Mouse (Mus musculus) WW6 (cell line): ENCODE data around the gene Ndufb4.

Source experiments
- DNase-seq: peaks from one replicate; pipeline ENCODE4 v3.0.0-alpha.2; 2013; ENCODE audit warnings: low read depth, low spot score

Gene Ndufb4

DNA sequence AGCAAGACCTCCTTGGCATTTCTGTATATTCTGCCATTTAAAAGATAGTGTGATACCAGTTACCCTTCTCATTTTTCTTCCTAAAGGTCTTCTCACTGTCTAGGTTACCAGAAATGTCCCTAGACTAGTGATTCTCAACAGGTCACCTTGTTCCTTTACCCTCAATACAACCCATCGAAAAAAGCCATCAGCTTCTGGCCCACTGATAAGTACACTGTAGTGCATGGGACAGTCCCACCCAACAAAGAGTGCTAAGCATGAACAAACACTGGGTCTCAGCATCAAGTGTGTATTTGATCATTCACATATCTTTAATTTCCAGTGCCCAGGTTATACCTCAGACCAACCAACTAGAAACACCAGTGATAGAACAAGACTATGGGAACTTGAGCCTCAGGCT is 19.2 kb downstream of the Ndufb4 start:
- no peak for DNase-seq

- DNase-seq = no peak
Measured at GRCm38 (mm10) chr16:37634578-37634977, 19.7 kb downstream of the Ndufb4 start.

DNA sequence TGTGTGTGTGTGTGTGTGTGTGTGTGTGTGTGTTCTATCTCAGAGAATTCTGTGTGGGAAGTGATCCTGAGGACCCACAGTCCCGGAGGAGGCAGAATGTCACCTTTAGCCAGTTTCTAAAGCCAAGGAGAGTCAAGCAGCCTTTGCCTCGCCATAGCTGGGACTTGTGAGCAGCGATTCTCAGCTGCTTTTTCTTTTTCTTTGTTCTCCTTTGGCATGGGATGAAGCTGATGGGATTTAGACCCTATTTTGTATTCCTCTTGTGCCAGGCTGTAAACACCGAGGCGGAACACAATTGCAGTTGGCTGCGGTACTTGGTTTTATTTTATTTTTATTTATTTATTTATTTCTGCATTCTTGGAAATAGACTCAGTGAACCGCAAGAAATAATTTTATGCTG is 25.2 kb downstream of the Ndufb4 start:
- no peak for DNase-seq

DNA sequence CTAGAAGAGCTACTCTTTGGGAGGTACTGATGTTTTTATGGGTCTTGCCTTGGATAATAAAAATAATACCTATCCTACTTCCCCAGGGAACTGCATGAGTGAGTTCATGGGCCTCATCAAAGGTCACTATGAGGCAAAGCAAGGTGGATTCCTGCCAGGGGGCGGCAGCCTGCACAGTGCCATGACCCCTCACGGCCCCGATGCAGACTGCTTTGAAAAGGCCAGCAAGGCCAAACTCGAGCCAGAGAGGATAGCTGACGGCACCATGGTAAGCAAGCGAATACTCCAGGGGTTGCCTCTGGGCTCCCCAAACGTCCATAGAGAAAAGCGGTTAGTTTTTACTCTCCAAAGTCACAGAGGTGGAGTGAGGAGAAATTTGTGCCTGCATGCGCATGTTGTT is 25.9 kb downstream of the Ndufb4 start:
- DNase-seq = no peak

- no peak for DNase-seq
Measured at GRCm38 (mm10) chr16:37626388-37626949, 27.8 kb downstream of the Ndufb4 start.

DNA sequence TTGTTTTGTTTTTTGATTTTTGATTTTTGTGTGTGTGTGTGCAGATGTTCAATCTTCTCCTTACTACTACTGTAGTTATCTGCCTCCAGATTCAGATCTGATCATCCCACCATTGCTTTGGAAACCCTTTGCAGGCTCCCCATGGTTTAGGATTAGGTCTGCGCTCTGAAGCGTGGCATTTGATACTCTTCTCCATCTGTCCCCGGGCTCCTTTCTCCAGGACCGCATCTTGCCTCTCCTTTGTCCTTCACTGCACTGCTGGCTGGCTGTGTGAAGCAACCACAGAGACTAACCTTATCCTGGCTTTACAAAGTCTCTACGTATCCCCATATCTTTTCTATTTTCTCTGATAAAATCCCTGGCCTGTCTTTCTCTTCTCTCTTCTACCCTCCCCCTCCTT is 31.3 kb downstream of the Ndufb4 start:
- DNase-seq = no peak

DNA sequence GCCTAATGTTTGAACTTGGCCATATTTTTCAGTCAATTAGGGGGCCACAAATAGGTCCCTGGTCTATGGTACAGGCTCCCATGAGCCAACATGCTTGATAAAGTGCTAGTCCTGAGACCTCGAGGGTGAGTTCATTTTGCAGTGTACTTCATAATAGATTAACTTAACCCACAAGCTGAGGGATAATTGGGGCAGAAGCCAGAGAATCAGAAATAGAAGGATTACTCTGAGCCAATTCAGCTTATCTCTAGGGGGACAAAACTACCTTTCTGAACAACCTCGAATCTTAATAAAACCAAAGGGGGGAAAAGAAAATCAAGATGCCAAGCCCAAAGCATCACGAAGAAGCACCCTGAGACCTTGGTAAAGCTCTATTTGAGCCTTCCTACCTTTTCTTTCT is 31.9 kb downstream of the Ndufb4 start:
- no peak for DNase-seq

DNA sequence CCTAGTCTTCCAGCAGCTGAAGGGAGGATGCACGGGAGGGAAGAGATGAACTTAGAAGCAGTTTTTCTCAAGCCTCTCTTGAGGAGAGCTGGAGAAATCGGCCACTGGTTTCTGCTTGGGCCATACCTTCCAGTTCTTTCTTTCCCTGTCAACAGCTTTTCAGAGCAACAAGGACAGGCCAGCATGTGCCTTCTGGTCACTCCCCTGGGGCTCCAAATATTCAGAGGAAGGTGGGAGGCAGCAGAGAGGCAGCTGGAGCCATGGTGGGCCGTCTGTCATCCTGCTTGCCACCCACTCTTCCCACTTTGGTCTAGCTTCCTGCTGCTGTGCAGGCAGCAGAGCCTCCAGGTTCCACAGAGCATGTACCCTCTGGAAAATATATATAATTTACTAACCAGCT is 36.6 kb downstream of the Ndufb4 start:
- no peak for DNase-seq

DNA sequence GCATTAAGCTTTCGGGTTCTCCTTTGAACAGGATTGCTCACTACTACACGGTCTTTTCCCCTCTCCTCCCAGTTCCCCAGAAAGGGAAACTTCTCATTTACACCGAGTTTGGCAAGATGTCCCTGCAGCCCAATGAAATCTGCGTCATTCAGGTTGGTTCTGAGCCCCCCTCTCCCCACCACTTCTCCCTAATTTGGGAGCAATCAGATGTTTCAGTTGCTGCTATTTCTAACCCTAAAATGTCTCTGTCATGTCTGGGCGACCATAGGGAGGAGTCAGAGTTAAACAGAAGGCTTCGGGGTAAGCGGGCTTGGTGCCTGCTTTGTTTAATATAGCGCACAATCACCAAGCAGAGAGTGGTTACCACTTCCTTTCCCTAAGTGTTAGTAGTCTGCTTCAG is 38.1 kb downstream of the Ndufb4 start:
- no peak for DNase-seq

DNA sequence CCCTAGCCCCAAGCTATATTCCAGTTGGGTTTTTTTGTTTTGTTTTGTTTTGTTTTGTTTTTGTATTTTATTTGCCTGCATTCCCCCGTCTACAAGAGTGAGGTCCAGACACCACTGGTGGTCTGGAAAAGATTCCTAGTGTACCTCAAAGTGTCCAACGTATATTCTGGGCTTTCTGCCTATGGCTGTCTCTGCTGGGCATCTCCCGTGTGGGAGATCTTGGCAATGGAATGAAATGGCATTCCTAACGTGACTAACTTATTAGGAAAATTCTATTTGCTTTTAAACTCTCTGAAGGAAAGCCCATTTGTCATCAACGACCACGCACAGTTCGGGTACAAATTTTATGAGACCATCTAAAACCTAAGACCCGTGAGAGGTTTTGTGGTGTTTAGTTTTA is 38.8 kb downstream of the Ndufb4 start:
- DNase-seq = no peak

DNA sequence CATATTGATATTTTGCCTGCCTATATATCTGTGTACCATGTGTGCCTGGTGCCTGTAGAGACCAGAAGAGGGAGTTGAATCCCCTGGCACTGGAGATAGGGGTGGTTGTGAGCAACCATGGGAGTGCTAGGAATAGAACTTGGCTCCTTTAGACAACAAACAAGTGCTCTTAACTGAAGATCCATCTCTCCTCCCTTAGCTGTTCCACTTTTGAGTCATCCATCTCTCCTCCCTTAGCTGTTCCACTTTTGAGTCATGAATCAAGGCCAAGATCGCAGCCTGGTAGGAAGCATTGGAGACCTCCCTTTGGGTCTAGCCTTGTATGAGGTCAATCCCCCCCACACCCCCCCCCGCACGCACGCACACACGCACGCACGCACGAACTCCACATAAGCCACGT is 39.7 kb downstream of the Ndufb4 start:
- no peak for DNase-seq

GRCm38 (mm10) chr16:37612013-37612412 is 42.2 kb downstream of the Ndufb4 start:
- no peak for DNase-seq

GRCm38 (mm10) chr16:37611072-37611471 is 43.2 kb downstream of the Ndufb4 start:
- no peak for DNase-seq

DNA sequence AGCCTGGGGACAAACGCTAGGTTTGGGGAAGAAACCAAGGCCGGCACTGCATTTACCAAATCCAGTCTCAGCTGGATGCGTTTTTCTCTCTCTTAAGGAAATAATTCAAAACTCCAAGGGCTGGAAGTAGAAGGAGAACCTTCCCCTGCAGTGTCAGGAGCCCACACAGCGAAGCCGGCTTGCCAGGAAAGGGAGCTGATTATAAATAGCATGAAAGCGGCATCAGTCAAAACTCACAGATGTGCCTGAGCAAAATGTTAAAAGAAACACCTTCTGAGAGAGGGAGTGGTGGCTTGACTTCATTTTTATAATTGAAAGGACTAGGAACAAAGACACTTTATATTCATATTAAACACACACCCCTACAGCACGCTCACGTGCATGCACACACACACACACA is 43.9 kb downstream of the Ndufb4 start:
- DNase-seq = no peak

GRCm38 (mm10) chr16:37604243-37604642 is 50.0 kb downstream of the Ndufb4 start:
- DNase-seq = no peak

- DNase-seq = no peak
Measured at GRCm38 (mm10) chr16:37603431-37603830, 50.8 kb downstream of the Ndufb4 start.

- no peak for DNase-seq
Measured at GRCm38 (mm10) chr16:37599326-37599725, 54.9 kb downstream of the Ndufb4 start.

DNA sequence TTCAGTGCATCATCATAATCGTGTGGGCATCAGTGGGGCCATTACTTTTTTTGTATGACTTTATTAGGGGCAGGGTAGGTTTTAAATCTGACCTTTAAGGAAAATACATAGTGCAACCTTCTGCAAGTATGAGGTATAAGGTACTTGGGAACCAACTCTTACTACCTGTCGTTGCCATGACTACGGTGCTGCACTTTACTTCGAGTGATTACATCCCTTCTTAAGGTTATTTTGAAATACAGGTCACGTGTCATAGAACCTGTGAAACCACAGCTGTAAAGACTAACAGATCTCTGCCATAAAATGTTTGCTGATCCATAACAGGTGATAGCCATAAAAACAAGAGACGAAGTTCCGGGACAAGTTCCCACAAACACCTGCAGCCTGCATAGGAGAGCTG is 55.8 kb downstream of the Ndufb4 start:
- no peak for DNase-seq

- DNase-seq = no peak
Measured at GRCm38 (mm10) chr16:37597412-37597811, 56.8 kb downstream of the Ndufb4 start.
